Mouse (Mus musculus) adrenal gland, postnatal 36 days (tissue): ENCODE data around the gene Fam78b. TPM values are rescaled to one million over a fixed set of nuclear protein-coding genes. Genes with fewer than 3 reads are reported as not detected.
A peak's percentile ranks its signal among the peaks of the same experiment; 100 is the strongest.

Source experiments
- DNase-seq, 2 experiments: peaks; one replicate each; pipeline ENCODE4 v3.0.0; 2021; ENCODE audit warnings: mixed read lengths in 1 of 2
- total RNA-seq, 2 experiments: library from RNA; stranded (reverse); gene quantifications; 2 replicates each; pipeline ENCODE4 v1.2.3; 2021

Gene Fam78b
- total RNA-seq, 2 experiments from 2014 or later: 5.8 to 14.1 TPM

DNA sequence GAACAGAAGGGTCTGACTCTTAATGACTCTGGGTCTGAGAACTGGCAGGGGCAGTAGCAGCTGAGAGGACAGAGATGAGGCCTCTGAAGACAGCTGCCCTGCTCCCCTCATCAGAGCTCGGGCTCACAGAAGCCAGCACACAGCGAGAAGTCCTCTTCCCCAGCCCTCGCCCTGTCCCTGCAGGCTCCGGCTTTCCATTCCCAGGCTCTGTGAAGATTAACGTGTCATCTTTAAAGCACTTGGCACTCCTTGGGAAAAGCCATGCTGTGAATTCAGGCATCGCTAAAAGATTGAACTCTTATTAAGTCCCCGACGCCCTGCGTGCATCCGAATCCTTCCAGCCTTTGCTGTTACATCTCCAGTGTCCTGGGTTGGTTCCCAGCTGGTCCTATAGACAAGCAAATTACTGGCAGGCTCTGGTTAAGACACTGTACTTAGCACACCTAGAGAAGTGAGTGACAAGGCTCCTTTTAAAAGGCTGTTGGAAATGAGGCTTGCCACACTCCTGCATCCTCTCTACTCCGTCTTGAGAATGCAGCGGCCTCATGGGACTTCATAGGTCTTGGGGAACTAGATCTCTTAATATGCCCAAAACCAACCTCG is 30.9 kb downstream of the Fam78b start:
- DNase-seq: no peak

DNA sequence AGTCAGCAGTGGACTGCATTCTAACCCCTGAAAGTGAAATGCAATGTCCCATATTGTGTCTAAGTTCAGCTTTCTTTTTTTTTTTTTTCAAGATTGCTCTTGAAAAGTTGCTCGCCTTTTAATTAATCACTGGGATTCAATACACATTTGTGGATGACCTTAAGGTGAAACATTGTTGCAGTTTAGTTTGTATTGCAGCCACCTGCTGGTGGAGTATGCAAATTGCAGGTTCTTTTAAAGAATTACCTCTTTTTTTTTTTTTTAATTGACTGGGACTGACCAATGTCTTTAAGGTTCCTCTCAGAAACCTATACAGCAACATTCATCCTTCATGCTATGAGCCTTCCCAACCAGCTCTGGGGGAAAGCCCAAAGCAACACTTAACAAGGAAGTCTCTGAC is 33.2 kb downstream of the Fam78b start:
- DNase-seq: no peak

DNA sequence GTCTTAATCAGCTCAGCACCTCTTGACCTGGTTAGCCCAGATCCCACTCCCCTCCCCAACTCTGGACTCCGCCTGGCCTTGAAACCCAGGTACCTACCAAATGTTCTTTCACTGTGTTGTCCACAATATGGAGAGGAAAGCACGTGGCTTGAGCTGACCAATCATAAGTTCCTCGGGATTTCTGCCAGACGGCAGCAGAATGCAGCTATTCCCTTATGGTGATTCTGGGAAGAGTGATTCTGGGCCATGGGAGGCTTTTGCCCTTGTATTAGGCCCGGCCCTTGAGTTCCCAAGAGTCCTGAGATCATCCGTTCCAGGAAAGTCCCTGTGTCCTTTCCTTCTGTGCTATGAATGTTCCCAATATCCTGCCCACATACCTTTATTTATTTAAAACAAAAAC is 41.3 kb downstream of the Fam78b start:
- no peak for DNase-seq

DNA sequence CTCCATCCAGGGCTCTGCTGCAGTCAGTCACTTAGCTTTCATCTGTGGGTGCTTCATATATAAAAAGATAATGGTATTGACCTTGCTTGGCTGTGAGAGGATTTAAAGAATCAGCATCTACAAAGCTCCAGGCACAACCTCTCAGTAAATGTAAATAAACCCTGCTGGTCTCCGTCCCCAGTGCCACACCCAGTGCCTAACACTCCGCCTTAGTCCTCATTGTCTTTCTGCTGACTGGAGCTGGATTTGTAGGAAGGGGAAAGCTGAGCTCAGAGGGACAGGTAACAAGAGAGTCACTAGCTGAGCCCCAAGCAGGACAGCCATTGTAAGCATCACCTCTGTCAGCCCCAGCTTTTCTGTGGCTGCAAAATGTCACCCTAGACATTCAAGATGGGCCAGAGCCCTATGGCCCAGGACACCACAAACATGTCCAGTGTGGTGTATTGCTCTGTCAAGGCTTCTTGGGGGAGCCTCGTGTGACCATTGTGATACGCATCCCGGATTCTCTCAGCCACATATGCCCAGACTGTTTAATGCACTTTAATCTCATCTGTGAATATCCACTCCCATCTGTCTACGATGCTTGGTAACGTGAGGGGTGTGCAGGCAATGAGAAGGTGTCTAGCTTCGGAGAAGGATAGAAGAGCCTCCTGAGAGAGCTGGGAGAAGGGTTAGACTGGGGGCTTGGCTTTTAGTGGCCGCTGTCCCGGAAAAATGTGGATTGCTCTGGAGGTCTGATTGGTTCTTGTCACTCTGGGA is 45.1 kb downstream of the Fam78b start:
- no peak for DNase-seq

DNA sequence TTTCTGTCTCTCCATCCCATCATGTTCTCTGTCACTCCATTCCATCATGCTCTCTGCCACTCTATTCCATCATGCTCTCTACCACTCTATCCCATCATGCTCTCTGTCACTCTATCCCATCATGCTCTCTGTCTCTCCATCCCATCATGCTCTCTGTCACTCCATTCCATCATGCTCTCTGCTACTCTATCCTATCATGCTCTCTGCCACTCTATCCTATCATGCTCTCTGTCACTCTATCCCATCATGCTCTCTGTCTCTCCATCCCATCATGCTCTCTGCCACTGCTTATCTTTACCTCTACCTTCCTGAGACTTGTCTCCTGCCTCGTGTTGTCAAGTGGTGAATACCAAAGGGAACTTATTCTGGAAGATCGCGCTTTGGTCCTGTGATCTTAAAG is 49.6 kb downstream of the Fam78b start:
- DNase-seq: no peak

DNA sequence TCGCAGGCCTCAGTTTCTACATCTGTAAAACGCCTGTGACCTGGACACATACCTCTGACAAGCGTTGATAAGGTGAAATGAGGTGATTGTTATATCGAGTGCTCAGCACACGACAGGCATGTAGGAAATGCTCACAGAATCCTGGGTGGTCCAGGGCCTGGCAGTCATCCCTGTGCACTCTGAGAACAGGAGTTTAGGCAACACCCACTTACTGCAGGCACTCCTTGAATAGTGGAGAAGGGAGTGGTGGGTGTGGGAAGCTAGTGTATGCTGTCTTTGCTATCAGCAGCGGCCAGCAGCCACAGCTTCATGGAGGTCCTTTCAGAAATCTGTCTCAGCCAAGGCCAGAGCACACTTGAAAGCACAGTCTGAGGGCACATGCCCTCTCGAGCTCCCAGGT is 52.8 kb downstream of the Fam78b start:
- no peak for DNase-seq

DNA sequence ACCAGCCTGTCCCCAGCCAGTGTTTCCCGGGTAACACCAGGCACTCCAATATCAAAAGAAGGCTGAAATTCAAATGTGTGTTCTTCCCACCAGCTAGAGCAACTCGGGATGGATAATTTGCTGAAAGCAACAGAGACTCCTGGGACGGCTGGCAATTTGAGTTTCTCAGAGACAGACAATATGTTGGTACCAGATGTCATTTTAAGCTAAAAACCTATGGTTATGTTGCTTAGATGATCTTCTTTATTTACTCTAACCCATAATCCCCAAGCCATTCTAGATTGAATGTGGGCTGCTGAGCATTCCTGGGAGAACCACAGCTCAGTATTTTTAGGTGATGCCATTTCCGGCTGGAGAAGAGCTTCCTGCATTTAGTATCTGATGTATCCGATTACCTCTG is 56.3 kb downstream of the Fam78b start:
- DNase-seq: no peak

DNA sequence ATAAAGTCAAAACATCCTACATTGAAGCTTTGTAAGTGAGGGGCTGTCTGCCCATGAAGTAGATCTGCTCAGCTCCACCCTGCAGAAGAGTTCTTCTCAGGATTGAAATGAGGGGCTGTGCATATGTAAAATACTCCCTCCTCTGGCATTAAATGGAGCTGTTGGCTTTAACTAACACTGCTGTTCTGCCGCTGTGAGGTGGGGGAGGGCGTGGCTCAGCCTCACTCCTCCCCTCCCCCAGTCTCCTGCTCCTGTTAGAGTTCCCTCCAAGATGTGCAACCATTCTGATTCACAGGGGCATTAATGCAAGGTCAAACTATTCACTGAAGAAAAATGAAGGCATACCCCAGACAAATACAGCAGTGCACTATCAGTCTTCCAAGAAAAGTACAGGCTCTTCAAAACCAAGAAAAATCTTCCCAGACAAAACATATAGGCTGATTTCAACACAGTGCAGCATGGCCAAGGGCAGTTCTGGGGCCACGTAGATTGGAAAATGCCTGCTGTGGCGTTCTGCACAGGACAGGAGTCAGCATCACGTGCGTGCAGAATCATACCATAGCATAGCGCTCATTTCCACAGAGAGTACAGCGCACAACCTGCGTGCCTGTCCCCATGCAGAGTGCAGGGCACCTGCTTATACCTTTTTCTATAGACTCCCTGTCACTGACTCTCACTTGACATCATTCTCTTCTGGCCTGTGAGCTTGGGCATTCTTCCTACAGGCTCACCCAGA is 58.5 kb downstream of the Fam78b start:
- DNase-seq: peak; percentile 34 to 70

DNA sequence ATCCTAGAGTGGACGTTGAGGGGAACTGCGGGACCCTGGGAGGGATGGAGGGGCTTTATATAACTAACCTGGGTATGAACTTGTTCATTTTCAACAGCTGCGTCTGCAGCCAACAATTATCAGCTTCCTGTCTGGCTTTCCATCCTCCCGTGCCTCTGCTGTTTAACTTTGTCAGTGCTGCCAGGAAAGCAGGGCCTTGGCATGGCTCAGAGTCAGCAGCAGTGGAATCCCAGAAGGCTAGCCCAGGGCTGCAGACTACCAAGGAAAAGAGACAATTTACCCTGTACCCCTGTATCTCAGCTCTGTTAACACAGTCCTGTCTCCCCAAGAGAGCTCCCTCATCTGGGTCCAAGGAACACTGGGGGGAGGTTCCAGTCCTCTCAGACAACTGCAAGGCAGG is 62.8 kb downstream of the Fam78b start:
- DNase-seq: no peak

DNA sequence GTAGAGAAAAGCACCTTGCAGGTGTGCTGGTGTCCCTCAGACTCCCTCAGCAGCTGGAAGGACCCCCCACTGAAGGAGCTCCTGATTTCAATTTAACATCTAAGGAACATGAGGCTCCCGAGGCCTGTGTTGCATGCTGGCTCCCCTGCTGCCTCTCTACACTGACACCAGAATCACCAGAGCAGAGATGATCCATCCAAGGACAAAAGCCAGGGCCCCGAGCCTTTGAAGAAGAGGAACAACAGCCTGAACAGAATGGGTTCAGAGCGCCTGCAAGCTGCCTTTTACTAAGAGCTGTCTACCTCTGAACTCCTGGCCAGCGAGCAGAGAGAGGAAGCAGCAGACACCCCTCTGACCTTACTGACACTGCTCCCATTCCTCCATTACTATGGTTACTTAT is 64.3 kb downstream of the Fam78b start:
- peak in 1 of 2 experiments; percentile 40 for DNase-seq

DNA sequence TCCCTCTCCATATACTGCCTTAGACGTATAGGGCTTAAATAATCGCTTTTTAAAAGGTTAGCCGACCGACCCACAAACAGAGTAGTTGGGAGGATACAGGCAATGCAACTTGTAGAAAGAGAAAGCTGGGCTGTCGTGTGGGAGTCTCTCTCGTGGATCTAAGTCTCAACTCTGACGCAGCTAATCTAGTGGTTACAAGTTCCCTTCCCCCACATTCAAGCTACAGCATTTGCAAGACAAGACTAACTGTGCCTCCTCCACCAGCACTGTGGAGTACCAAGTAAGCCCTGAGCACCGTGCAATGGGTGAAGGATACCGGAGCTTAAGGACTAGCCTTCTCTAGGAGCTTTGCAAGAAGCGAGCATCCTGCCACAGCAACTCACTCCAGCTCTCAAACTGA is 64.8 kb downstream of the Fam78b start:
- no peak for DNase-seq

DNA sequence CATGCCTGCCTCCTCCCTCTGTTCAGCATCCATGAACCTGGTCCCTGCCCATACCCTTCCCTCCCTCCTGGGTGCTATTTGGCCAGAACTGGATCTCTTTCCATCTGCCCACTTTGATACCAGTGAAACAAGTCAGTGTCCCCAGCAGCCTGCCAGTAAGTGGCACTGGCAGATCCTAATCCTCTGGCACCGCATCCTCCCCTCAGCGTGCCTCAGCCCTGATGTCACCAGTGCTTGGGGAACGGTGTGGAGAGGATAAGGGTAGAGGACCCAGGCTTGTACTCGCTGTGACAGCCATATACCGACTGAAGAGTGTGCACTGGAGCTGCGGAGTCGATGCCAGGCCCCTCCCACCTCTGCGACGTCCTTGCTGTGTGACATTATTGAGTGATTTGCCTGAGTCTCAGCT is 65.7 kb downstream of the Fam78b start:
- peak; percentile 64 to 67 for DNase-seq

DNA sequence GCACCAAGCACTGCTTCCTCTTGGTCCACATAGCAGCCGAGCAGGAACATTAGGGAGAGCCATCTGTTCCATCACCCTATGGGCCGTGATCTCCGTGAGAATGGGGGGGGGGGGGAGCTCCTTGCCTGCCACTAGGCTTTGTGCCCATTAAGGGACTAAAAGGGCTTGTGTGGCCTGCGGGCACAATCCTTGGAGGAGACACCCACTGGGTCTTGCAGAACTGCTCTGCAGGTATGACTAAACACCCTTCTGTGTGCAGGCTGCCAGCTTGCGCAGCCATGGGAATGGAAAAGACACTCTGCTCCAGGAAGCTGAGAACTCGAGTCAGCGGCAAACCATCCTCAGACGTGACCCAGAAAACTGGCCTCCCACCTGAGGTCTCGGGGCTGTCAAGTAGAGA is 68.5 kb downstream of the Fam78b start:
- no peak for DNase-seq

DNA sequence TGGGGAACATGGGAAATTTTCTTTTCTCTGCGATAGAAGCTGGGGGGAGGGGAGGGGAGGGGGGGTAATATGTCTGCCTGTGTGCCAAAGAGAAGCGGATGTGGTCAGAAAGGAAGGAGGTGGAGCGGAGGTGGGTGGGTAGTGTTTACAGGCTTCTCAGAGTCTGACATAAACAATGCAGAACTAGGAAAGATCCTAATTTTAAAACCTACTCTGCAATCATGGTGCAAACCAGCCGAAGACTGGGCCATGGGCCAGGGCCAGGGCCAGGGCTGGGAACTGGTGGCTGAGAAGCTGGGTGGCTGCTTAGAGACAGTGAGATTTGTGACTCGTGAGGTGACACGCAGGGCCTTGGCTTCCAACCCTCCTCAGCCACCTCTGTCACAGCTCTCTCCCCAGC is 69.1 kb downstream of the Fam78b start:
- DNase-seq: peak; percentile 27 to 45

DNA sequence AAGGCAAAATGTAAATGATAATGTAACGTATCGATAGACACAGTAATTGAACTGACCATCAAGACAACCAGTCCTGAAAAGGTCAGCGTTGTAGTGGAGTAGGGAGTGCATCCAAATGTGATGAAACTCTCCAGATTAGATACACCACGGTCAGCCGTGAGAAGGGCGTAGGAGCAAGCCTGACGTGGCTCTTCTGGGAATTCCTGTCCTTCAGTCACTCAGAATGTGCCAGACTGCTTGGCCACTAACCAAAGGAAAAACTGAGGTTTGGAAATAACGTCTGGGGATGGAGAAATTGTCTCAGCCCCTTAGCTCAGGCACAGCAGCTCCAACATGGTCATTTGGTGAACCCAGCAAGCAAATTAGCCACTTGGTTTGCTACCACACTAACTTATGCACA is 74.5 kb downstream of the Fam78b start:
- peak; percentile 54 to 65 for DNase-seq

DNA sequence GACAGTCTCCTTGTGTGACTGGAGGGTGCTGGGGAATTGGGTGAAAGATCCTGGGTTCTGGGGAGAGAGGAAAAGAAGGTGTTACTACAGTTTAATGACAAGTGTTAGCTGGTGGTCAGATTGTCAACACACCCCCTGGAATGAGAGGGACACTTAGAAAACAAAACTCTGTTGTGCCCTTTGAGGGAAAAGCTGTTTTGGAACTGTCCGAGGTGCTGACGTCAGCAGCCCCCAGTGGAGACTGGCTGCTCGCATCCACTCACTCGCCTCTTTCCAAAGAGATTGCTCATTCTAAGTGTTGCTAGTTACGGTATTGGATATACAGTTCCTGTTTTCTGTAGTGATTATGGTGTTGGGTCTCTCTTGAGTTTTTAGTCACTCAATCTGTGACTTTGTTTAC is 78.3 kb downstream of the Fam78b start:
- peak in 1 of 2 experiments; percentile 52 for DNase-seq

DNA sequence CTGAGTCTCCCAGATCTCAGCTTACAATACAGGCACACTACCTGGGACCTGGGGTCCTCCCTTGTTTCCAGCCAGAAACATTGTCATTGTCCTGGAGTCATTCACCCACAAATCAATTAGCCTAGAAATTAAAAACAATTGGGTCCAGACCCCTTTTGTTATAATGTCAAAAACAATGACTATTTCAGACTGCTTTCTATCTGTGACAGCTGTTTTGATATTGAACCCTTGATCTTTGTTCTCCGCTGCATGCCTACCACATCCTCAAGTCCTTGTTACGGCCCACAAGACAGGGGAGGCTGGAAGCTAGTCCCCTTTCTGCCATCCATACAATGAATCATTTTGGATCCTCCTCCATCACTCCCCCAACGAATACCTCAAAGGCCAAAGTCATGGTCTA is 80.7 kb downstream of the Fam78b start:
- DNase-seq: no peak

DNA sequence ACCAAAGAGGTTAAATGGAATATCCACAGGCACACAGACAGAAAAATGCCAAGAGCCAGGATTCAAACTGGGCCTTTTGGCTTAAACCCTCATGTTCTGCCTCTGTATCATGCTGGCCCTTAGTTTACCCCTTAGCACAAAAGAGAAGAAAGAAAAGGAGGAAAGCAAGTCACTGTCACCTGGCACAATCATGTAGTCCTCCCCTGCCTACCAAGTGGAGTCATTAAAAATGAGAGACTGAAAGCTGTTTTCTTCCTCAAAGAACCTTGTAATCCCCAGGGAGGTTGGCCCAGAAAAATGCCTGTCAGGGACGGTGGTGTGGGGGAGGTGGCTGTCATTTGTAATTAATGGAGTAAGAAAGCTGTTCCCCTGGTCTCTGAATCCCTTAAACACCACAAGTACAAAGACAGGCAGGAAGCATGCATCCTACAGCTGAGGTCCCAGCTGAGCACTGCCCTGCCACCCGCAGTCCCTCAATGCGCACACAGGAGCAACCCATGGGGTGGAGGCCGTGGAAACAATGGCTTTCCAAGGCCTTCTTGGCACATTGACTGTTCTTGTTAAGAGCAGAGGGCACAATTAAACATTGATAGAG is 81.4 kb downstream of the Fam78b start:
- DNase-seq: no peak

DNA sequence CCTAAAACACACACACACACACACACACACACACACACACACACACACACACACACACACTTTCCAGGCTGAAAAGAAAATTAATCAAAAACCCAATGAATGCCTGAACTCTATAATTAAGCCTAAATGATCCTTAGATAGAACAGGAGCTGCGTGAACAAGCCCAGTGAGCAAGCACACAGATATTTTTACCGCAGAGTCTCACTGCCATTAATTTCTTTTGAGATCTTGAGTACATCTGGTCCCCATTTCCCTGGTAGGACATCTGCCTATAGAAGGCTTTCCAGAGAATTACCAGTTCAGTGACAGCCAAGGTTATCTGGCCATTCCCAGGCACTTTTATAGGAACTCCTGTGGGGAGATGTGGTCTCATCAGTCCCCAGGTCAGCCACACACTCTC is 82.0 kb downstream of the Fam78b start:
- no peak for DNase-seq

DNA sequence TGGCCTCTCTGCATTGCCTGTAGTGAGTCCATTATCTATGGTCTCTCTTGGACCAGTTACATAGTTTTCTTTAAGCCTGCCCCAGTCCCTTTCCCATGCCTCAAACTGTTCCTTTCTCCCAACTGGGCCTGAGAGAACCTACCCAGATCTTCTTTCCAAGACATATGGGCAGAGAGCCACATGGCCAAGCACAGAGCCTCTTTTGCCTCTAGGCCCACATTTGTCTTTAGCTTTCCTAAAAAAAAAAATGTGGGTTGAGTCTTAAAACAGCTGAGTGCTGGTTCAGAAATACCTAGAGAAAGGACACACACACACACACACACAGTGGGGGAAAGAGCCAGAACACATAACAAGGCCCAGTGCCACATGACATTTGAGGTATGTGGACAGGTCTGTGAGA is 83.1 kb downstream of the Fam78b start:
- no peak for DNase-seq

DNA sequence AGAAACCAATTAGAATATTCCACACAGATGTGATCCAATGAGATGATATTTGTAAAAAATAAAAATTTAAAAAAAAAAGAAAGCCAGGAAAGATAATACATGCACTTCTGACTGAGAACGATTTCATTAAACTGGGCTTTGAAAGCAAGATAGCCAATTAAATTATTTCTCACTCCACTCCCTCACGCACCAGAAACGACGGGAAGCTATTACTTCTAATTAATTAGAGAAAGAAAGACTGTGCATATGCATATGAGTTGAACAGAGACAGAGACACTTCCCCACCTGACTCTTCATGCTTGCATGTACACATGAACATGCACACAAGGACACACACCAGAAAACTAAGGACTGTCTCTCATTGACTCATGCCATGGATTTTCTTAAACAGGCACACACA is 84.2 kb downstream of the Fam78b start:
- DNase-seq: no peak

DNA sequence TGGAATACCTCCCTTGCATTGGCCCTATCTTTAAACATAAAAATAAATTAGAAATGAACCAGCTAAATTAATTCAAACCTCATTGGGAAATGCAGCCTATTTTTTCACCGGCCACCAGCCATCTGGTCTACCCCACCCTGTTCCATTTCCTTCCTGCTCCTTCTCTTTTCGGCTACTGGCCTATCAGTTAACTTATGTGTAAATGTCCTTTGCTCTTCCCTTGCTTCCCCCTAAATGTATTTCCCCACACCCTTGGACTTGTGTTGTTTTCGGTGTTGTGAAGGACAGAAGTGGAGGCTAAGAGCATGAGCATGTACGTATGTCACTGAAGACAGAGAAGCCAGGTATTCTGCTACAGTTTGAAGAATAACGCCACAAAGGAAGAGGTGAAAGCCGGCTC is 89.2 kb downstream of the Fam78b start:
- DNase-seq: no peak

DNA sequence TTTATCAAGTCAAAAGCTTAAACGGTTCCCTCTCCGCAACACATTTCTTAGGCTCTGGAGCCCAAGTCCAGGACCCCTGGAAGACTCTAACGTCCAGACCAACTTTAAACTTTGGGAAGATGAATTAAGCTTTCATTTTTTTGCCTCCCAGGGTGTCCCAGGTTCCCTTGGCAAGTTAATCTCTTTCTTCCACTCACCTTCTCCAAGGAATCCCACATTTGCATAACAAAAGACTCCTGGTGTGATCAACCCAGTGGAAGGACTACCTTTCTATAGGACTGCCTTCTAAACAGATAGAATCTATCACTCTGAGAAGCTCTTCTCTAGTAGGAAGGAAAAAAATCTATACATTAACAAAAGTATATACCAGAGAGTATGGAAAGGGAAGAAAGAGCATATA is 92.3 kb downstream of the Fam78b start:
- DNase-seq: no peak
